Mouse (Mus musculus): ENCODE data around the gene Herc1.

GRCm38 (mm10) chr9:66508890-66509399 lies 158.7 kb downstream of the Herc1 start:
- TF ChIP-seq CTCF (IDR thresholded peaks at IDR 0.05; ENCODE audit: borderline replicate concordance, extremely low read depth, insufficient read depth, insufficient read length), result no peak
- TF ChIP-seq POLR2A (IDR thresholded peaks at IDR 0.05; ENCODE audit: borderline replicate concordance, extremely low read depth, insufficient read depth, insufficient read length, poor library complexity, severe bottlenecking), result no peak

Measured in brain, embryonic 14.5 days (tissue).